Mouse (Mus musculus) C2C12 (cell line): ENCODE results near the gene Celf2. TPM values are rescaled to one million over a fixed set of nuclear protein-coding genes. Genes with fewer than 3 reads are reported as not detected.

ENCODE experiments used
- H3K27me3 ChIP-seq: one replicate; pipeline ENCODE4 v1.6.1; 2011; ENCODE audit not compliant: control insufficient read depth, insufficient read depth, insufficient read length
- H3K36me3 ChIP-seq: one replicate; pipeline ENCODE4 v1.6.1; 2011; ENCODE audit not compliant: control insufficient read depth, insufficient read depth
- H3K4me3 ChIP-seq: one replicate; pipeline ENCODE4 v1.5.1; 2011; ENCODE audit warnings: mild to moderate bottlenecking, control low read depth; ENCODE audit not compliant: poor library complexity, insufficient read depth, severe bottlenecking
- H3K79me2 ChIP-seq: one replicate; pipeline ENCODE4 v1.6.1; 2011; ENCODE audit not compliant: control insufficient read depth, insufficient read depth
- H3K79me3 ChIP-seq: one replicate; pipeline ENCODE4 v1.6.1; 2011; ENCODE audit warnings: low read depth, control low read depth
- H3ac ChIP-seq: one replicate; pipeline ENCODE3; 2011; ENCODE audit warnings: low read depth; ENCODE audit not compliant: control insufficient read depth, insufficient read length
- CEBPB ChIP-seq: IDR thresholded peaks from one replicate; pipeline ENCODE4 v1.6.1; 2011; ENCODE audit warnings: low read depth, mild to moderate bottlenecking, control low read depth, moderate library complexity
- CTCF ChIP-seq: IDR thresholded peaks from one replicate; pipeline ENCODE4 v1.5.1; 2011; ENCODE audit not compliant: control insufficient read depth, insufficient read depth, insufficient read length
- FOSL1 ChIP-seq: IDR thresholded peaks from one replicate; pipeline ENCODE4 v1.8.0; 2011; ENCODE audit warnings: mild to moderate bottlenecking, low read length; ENCODE audit not compliant: poor library complexity, insufficient read depth, severe bottlenecking
- MAX ChIP-seq: IDR thresholded peaks from one replicate; pipeline ENCODE4 v1.6.1; 2011; ENCODE audit warnings: mild to moderate bottlenecking, control low read depth
- MYOD1 ChIP-seq: IDR thresholded peaks from one replicate; pipeline ENCODE4 v1.6.1; 2011; ENCODE audit warnings: low read depth; ENCODE audit not compliant: control insufficient read depth, insufficient read length
- MYOG ChIP-seq: IDR thresholded peaks from one replicate; pipeline ENCODE4 v1.6.1; 2011; ENCODE audit not compliant: control insufficient read depth, insufficient read length; ENCODE audit errors: extremely low read depth
- USF1 ChIP-seq: IDR thresholded peaks from one replicate; pipeline ENCODE4 v1.6.1; 2011; ENCODE audit warnings: low read depth, mild to moderate bottlenecking, control low read depth, moderate library complexity
- polyA plus RNA-seq: library from polyadenylated mRNA; unstranded; fragments of >200 nt; fragmentation: generic; extraction: Trizol; gene quantifications from one replicate; pipeline ENCODE4 v1.2.1, GENCODE M21; 2012; ENCODE audit warnings: missing spikeins

Celf2 gene
- polyA plus RNA-seq, 1 experiment: 14.3 TPM

DNA sequence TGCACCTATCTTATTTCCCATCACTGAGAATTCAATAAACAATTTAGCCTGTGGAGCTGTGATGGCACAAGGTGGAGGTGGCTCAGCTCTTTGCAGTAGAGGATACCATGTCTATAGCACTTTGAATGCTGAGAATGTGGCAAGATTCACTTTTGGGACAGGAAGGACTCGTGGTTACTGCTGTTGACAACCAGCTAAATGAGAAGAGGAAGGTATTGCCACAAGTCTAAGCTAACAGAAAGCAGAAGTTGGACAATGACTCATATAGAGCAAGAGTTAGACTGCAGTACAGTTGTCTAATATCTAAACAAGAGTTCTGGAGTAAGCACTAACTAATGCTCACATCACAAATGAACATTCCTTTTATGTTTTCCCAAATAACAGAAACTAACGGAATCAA lies 785.8 kb downstream of the Celf2 start:
- Histone ChIP-seq H3K36me3 (no peaks in the 10 kb centered on the region), H3ac (no peak overlapping the region), H3K79me2 (no peaks in the 10 kb centered on the region), H3K79me3 (no peaks in the 10 kb centered on the region), H3K27me3 (no peaks in the 10 kb centered on the region), H3K4me3 (no peak overlapping the region)
- TF ChIP-seq MYOD1: no peak
- no peak for TF ChIP-seq USF1
- TF ChIP-seq MYOG: no peak
- no peak for TF ChIP-seq FOSL1
- no peak for TF ChIP-seq MAX
- no peak for TF ChIP-seq CTCF
- no peak for TF ChIP-seq CEBPB

DNA sequence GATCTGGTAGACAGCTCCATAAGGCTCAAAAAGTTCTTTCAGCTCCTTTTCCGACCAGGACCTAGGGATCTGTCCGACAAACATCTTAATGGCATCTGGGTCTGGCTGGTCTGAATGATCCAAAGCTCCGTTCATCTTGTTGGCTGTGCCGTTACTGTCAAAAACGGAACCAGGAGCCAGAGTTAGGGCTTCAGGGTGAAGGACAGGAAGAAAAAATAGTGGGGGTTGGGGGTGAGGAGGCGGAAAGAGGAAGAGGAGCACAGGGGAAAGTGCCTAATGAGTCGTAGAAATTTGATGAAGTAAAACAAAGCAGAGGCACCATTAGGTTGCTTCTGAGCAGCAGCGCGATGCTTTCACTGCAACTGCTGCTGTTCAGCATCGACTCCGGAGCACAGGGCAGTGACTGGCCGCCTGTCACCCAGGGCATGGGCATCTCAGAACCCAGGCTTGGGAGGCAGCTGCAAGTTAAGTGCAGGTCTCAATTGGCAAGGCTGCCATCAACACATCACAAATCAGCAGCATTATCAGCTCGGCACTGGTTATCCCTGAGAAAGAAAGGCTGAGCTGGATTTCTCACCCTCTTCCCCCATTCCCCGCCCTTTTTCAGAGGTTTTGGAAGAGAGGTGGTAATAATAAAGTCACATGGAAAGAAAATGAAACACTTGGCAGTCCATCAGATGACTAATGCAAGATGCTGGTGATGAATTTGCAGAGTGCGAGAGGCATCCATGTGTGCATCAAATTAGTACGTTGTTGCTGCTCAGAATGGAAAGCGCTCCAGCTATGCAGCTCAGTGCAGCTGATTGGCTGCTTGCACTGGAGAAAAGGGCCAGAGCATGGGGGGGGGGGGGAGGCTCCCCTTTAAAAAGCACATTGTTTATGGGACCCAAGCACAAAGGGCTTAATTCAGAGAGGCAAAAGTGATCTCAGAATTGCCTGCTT lies 787.6 kb downstream of the Celf2 start:
- H3K36me3 ChIP-seq: no peaks in the 10 kb centered on the region
- no peaks in the 10 kb centered on the region for H3K79me2 ChIP-seq
- H3K27me3 ChIP-seq: no peaks in the 10 kb centered on the region
- H3ac ChIP-seq: no peak overlapping the region
- TF ChIP-seq MAX (no peak), CTCF (no peak), MYOG (no peak), USF1 (peak; percentile 10), FOSL1 (no peak), CEBPB (no peak), MYOD1 (no peak)
- H3K4me3 ChIP-seq: no peak overlapping the region
- no peaks in the 10 kb centered on the region for H3K79me3 ChIP-seq

DNA sequence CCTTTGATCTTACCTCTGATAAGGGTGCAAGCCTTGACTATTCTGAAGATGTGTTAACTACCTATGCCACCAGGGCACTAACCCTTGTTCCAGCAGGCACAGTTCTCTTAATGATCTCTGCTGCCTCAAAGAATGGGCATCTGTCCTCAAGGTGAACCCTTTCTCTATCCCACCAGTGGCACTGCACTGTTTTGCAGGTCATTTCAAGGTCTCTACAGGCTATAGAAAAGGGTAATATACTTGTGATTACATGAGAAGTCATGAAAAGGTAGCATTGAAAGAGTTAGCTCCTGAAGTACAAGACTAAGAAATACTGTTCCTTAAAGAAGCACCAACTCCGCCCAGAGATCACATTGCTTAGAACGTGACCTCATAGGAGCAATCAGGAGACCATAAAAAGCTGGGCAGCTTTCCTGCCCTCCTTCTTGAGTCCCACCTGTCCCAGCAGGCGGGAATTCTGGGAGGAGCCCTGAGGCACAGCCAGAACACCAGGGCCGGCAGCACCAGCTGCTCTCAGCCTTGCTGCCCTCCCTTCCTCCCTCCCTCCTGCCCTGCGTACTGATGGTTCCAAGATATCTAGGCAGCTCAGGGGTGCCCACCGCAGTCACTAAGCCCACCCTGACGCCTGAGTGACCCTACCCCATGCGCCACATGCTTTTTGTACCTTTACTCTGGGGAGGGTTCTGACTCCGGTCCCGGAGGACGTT lies 788.5 kb downstream of the Celf2 start:
- Histone ChIP-seq H3ac (no peak overlapping the region), H3K79me2 (no peaks in the 10 kb centered on the region), H3K79me3 (no peaks in the 10 kb centered on the region), H3K4me3 (no peak overlapping the region), H3K27me3 (no peaks in the 10 kb centered on the region), H3K36me3 (no peaks in the 10 kb centered on the region)
- TF ChIP-seq USF1 (no peak), CEBPB (no peak), MYOD1 (no peak), MAX (no peak), FOSL1 (no peak), CTCF (no peak), MYOG (no peak)

DNA sequence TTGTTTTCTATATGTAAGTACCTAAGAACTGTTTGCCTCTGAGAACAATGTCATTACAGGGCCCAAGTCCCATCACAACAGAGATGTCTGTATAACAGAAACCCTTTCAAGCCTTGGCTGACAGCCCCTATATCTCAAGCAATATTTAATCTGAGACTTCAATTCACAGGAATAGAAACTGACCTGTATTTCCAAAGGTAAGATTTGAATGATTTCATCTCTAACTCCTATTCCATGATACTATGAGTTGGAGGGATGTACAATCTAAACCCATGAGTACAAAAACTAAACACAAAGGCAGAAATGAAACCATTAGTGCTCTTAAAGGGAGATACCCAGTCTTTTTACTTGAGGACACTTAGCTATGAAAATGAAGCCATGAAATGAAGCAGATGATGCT lies 790.5 kb downstream of the Celf2 start:
- H3K4me3 ChIP-seq: no peak overlapping the region
- TF ChIP-seq CTCF: no peak
- TF ChIP-seq MYOD1: no peak
- TF ChIP-seq MAX: no peak
- TF ChIP-seq CEBPB: no peak
- no peak for TF ChIP-seq FOSL1
- TF ChIP-seq MYOG: no peak
- TF ChIP-seq USF1: no peak
- H3ac ChIP-seq: no peak overlapping the region
- no peaks in the 10 kb centered on the region for H3K36me3 ChIP-seq
- H3K27me3 ChIP-seq: no peaks in the 10 kb centered on the region
- H3K79me2 ChIP-seq: no peaks in the 10 kb centered on the region
- no peaks in the 10 kb centered on the region for H3K79me3 ChIP-seq

DNA sequence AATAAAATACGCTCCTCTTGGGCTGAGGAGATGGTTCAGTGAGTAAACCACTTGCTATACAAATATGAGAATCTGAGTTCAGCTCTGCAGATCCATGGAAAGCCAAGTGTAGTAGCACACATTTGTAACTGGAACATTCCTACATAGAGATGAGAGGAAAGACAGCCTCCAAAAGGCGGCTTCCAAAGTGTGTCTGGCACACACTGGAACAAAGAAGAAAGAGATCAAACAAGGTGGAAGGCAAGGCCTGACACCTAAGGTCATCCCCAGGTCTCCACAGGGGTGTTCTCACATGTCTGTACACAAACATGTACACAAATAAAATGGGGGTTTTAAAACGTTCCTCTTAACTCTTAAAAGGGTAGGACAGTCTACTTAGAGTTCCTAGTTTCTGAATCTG lies 791.4 kb downstream of the Celf2 start:
- no peaks in the 10 kb centered on the region for H3K27me3 ChIP-seq
- no peaks in the 10 kb centered on the region for H3K79me3 ChIP-seq
- no peaks in the 10 kb centered on the region for H3K36me3 ChIP-seq
- TF ChIP-seq FOSL1 (no peak), CEBPB (no peak), MYOD1 (no peak), USF1 (no peak), MYOG (no peak), MAX (no peak), CTCF (no peak)
- no peak overlapping the region for H3K4me3 ChIP-seq
- no peak overlapping the region for H3ac ChIP-seq
- no peaks in the 10 kb centered on the region for H3K79me2 ChIP-seq
